ENCODE assay signal across 24 mouse cellular contexts in the genomic region with DNA sequence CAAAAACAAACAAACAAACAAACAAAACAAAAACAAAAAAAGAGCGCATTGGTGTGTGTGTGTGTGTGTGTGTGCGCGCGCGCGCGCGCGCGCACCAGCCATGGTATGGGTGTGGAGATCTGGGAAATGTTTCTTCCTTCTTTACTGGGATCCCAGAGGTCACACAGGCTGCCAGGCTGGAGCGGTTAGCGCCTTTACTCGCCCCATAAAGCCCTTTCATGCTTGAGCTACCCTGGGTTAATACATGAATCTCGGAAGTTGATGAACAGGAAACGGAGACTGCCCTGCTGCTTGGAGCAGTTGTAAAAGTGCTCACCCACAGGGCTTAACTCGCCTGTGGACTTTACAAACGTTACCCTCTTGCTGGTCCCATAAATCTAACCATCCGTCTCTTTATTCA. TPM values are rescaled to one million over a fixed set of nuclear protein-coding genes. Genes with fewer than 3 reads are reported as not detected.
DNase-seq lines count a peak whose midpoint lies in the region; TF ChIP-seq lines count a peak whose summit lies in the region.
"Had no signal": no experiment of that assay in that cellular context is flagged by ENCODE, and none has a peak within 500 bp of the region (broad histone marks: within the 10 kb centered on the region; RNA-seq: fewer than 3 reads in every experiment).

No protein-coding gene starts in this region.

- peaks cover 6% of the 10 kb centered on the region; the same call in 1 of the 2 replicates for H3K4me1 ChIP-seq in kidney, adult 2 months (ENCODE audit: control insufficient read depth, insufficient read depth, low read length)

- 37% methylated on average over 18 of the region's 18 CpGs for WGBS in kidney, adult 2 months

- TF ChIP-seq CTCF in kidney, adult 2 months (conservative IDR thresholded peaks at IDR 0.05; ENCODE audit: insufficient read depth, insufficient read length, low read depth, low read length): no peak

- DNase-seq in kidney, adult 2 months: peak; percentile 38
- no peak for DNase-seq in kidney, postnatal 10 days
- DNase-seq in R1 (ENCODE audit: low read depth, low spot score): peak; percentile 21
- DNase-seq in kidney, postnatal 4 days: peak; percentile 17 to 48
- DNase-seq in mesoderm, embryonic 11.5 days (ENCODE audit: low read depth, low spot score): peak; percentile 51
- no peak for DNase-seq in layer of hippocampus, adult 9-11 months
- DNase-seq in layer of hippocampus, adult 18-20 months (ENCODE audit: low spot score in 2 of 2): no peak
- DNase-seq: adrenal gland, postnatal 10 days; cerebellum, postnatal 10 days; gastrocnemius, postnatal 25 days; lung, embryonic 14.5 days; lung, postnatal 36 days; right cerebral cortex, adult 18-20 months; thymus, postnatal 14 days had no signal

- no peak overlapping the region for H3K27ac ChIP-seq in kidney, adult 2 months (ENCODE audit: insufficient read depth, low read depth, low read length)
- H3K27ac ChIP-seq: forebrain, embryonic 12.5 days; heart, embryonic 15.5 days; midbrain, embryonic 10.5 days had no signal

- no peak for TF ChIP-seq POLR2A in kidney, adult 2 months (IDR thresholded peaks at IDR 0.05; ENCODE audit: low read depth, low read length)

- H3K36me3 ChIP-seq in kidney, adult 2 months (ENCODE audit: control insufficient read depth, insufficient read depth, low read length): no peaks in the 10 kb centered on the region
- H3K36me3 ChIP-seq: forebrain, embryonic 12.5 days; heart, embryonic 15.5 days; midbrain, embryonic 10.5 days had no signal

- H3K27me3 ChIP-seq in kidney, adult 2 months (replicated peaks; ENCODE audit: control insufficient read depth, insufficient read depth, low read length): no peaks in the 10 kb centered on the region
- H3K27me3 ChIP-seq: heart, embryonic 15.5 days had no signal

- H3K4me3 ChIP-seq in kidney, adult 2 months (ENCODE audit: insufficient read depth, low read depth, low read length): no peak overlapping the region
- H3K4me3 ChIP-seq: forebrain, embryonic 12.5 days; heart, embryonic 15.5 days; midbrain, embryonic 10.5 days had no signal

RNA-seq across cellular contexts. Expression of gene Hesx1, which starts 2.6 kb away (rescaled TPM):
- polyA plus RNA-seq in kidney, adult 2 months (2012; rRNA removed): 0.12 and 0.19 TPM in 2 replicates
- total RNA-seq in layer of hippocampus, adult 18-20 months (2021): not detected
- total RNA-seq: gastrocnemius, postnatal 25 days; heart, adult 8-10 months; hematopoietic stem cell, adult 5-6 weeks; layer of hippocampus, postnatal 10 days; monocyte, adult 5-6 weeks had no signal
- polyA plus RNA-seq: C2C12; forebrain, embryonic 12.5 days; heart, embryonic 15.5 days; lung, embryonic 14.5 days; neural tube, embryonic 11.5 days; testis, adult 2 months had no signal

RNA-seq across cellular contexts. Expression of gene Appl1, which starts 20.6 kb away (rescaled TPM):
- polyA plus RNA-seq in kidney, adult 2 months (2012; rRNA removed): 3.7 and 5.4 TPM in 2 replicates
- total RNA-seq in layer of hippocampus, adult 18-20 months (2021): 10 to 100 TPM; 66.3 to 67.8 TPM

RNA-seq across cellular contexts. Expression of gene Il17rd, which starts 47.1 kb away (rescaled TPM):
- 3.3 and 3.8 TPM in 2 replicates for polyA plus RNA-seq in kidney, adult 2 months (2012; rRNA removed)
- total RNA-seq in layer of hippocampus, adult 18-20 months (2021): 1 to 10 TPM; 3.6 to 3.9 TPM
- total RNA-seq: hematopoietic stem cell, adult 5-6 weeks had no signal

Comparison
In these comparisons a context has a peak if more than half of its experiments do, and no peak if none do; other contexts are left out.
1. DNase-seq: peak in kidney, adult 2 months (single experiment), R1 (single experiment), kidney, postnatal 4 days (2 of 2) and mesoderm, embryonic 11.5 days (single experiment); none in kidney, postnatal 10 days (single experiment), layer of hippocampus, adult 9-11 months (single experiment) and layer of hippocampus, adult 18-20 months (0 of 2).